Mouse (Mus musculus): ENCODE measurements at regions not wholly inside any gene's neighbourhood (a gene's known extent, or its start where the extent isn't known, plus 50 kb on each side); places are given as distances from the start of the nearest gene placed in this dataset.

DNA sequence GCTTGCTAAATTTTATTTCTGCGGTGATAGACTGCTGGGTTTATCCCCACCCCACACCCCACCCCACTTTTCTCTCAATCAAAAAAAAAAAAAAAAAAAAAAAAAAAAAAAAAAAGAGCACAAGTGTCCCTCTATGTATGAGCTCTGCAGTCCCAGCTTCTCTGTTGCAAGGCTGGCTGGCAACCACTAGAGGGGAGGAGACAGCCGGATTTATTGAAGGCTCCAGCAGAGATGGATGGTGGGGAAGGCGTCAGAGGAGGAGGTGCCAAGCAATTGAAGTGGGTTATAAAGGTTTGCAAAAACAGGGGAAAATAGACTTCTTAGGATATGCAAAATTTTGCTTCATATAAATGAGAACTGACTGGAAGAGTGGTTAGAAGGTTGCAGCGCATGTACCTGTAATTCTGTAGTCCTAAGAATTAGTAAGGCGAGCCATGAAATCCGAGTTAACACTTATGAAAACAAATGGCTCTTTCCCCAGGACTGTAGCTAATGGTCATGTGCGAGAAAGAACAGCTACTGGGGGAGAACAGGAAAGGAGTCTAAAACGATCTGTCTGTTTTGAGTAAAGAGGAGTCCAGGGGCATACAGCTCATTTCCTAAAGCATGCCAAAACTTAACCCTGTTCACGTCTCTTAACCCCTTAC lies 885.1 kb upstream of the Pou3f3 start:
- TF ChIP-seq CTCF (conservative IDR thresholded peaks at IDR 0.05; ENCODE audit: low read length) (peak; percentile 35), NANOG (IDR thresholded peaks at IDR 0.05; ENCODE audit: borderline replicate concordance, low read length) (no peak), POU5F1 (IDR thresholded peaks at IDR 0.05; ENCODE audit: borderline replicate concordance, low read length) (no peak)

Data from E14TG2a.4 (cell line).